Mouse (Mus musculus): ENCODE measurements at regions not wholly inside any gene's neighbourhood (a gene's known extent, or its start where the extent isn't known, plus 50 kb on each side); places are given as distances from the start of the nearest gene placed in this dataset.

DNA sequence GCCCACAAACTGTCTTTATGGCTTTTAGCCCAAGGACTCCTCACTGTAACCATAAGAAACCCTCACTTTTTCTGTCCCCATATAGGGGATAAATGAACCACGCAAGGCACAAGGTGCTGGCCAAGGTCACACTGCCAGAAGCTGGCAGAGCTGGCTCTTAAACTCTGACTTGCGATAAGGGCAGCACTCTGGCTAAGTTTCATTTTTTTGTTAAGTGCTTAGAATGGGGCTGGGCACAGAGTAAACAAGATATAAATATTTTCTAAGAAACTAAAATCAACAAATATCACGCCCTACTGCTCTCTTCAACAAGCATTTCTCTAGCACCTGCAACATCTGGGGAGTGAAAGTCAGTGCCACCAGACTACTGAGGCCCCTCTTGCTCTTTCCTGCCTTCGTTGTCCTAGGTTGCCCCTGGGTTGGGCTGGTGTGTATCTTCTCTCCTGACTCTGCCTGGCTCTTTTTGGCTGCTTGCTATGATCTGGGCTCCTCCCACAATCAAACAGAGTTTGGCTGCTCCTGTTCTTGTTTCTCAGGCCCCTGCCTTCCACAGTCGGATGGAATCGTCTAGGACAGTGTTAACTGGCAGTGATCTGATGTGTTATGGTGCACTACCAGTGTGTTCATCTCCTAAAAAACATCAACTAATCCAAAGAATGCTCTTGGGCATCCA lies 60.5 kb upstream of the Adra1b start:
- TF ChIP-seq CTCF (IDR thresholded peaks at IDR 0.05; ENCODE audit: borderline replicate concordance, extremely low read depth, insufficient read depth, insufficient read length) (no peak), POLR2A (IDR thresholded peaks at IDR 0.05; ENCODE audit: borderline replicate concordance, extremely low read depth, insufficient read depth, insufficient read length, poor library complexity, severe bottlenecking) (no peak)
